Mouse (Mus musculus): ENCODE results near the gene Usp29.
A peak's percentile ranks its signal among the peaks of the same experiment; 100 is the strongest.

The Usp29 gene

GRCm38 (mm10) chr7:6730241-6730640 is at the start of gene Usp29, which contains the start of gene Peg3:
Gene Usp29, plus strand, starts transcription at chr7:6730578.
Gene Peg3, minus strand, starts transcription at chr7:6730431.
- DNase-seq (ENCODE audit: low read depth, low spot score): peak; percentile 89

DNA sequence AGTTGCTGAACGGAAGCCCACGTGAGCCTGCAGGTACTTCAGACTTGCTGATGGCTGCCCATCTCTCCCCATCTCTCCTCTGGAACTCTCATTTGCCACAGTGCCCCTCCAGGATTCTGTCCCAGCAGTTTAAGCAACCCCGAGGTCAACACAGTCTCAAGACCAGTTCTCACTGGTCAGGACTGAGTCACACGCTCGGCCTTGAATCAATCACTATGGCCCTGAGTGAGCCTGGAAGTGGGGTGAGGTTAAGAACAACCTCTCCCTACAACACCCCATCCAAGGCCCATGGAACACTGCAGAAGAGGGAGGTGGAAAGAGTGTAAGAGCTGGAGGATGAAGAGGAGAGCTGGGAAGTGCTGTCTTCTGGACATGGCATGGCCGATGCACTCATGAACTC is 44.9 kb upstream of the Usp29 start:
- no peak for DNase-seq (ENCODE audit: low read depth, low spot score)

DNA sequence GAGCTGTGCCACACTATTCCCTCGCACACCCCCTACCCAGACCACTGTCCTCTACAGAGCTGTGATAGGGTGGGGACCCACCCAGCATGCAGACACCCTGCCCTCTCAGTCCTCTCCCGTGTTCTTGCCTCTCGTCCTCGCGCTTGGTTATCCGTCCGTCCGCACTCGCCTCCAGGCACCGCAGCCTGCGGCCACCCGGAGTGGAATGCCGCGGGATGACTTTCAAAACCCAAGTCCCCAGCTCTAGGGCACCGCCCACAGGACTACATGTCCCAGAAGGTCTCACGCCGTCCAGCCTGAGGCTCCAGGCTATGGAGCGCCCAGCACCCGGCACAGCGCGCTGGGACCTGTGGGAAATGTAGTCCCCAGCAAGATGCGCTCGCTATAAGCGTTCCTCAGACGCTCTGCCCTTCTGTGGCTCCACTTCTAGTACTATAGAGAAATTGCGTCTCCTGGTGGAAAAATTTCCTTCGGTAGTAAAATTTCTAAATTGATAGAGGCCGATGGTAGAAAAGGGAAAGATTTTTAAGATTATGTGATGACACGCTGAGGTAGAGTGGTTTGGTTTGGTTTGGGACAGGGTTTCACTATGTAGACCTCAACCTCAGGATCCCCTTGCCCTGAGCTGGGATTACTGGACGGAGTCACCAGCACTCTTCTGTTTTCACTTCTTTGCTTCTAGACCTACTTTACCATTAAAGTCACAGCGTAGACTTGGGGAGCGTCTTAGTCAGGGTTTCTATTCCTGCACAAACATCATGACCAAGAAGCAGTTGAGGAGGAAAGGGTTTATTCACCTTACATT is 33.9 kb upstream of the Usp29 start, which contains the start of gene Zim1:
Gene Zim1 (minus strand): TSS at position 210 of the 805 bp plus-strand sequence.
- DNase-seq (ENCODE audit: low read depth, low spot score): peak; percentile 79

DNA sequence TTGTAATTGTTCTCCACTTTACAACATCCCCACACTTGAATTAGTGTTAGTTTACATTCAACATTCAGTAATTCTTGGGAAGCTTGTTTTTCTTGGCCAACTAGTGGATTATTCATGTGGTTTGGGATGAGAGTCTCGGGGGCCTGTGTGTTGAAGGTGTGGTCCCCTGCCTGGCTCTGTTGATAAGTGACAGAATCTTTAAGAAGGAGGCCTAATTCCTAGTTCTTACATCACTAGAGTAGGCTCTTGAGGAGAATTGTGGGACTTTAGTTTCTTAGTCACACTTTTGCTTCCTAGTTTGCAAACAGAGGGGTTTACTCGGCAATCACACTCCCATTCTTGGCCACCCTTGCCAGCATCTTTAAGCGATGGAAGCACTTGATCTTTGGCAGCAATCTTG is 31.1 kb upstream of the Usp29 start:
- DNase-seq (ENCODE audit: low read depth, low spot score): no peak

- DNase-seq (ENCODE audit: low read depth, low spot score): no peak
Observed at GRCm38 (mm10) chr7:6707416-6708015, 22.9 kb upstream of the Usp29 start.

DNA sequence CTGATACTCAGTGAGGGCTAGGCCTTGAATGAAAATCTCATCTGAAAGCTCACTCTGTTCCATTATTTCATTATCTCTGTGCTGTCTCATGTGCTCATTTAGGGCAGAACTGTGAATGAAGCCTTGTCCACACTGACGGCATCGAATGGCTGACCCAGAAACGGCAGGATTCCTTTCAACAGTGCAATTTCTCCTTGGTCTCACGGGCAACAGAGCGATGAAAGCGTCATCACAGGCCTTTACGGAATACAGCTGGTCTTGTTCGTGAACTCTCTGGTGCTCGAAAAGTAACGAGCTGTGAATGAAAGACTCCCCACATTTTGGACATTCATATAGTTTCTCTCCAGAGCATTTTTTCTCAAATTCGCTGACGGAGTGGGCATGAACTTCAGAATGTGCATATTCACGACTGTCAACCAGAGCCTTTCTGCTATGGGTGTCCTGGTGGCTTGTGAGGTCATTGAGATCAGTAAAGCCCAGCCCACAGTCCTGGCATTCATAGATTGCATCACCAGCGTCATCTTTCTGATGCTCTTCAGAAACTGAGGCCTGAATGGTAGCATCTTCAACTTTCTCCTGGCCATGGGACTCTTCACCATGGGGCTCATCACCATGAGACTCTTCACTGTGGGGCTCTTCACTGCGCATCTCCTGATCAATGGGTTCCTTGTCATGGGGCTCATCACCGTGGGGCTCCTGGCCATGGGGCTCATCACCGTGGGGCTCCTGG is 21.8 kb upstream of the Usp29 start:
- no peak for DNase-seq (ENCODE audit: low read depth, low spot score)

GRCm38 (mm10) chr7:6709396-6709795 is 21.0 kb upstream of the Usp29 start:
- DNase-seq (ENCODE audit: low read depth, low spot score): no peak

DNA sequence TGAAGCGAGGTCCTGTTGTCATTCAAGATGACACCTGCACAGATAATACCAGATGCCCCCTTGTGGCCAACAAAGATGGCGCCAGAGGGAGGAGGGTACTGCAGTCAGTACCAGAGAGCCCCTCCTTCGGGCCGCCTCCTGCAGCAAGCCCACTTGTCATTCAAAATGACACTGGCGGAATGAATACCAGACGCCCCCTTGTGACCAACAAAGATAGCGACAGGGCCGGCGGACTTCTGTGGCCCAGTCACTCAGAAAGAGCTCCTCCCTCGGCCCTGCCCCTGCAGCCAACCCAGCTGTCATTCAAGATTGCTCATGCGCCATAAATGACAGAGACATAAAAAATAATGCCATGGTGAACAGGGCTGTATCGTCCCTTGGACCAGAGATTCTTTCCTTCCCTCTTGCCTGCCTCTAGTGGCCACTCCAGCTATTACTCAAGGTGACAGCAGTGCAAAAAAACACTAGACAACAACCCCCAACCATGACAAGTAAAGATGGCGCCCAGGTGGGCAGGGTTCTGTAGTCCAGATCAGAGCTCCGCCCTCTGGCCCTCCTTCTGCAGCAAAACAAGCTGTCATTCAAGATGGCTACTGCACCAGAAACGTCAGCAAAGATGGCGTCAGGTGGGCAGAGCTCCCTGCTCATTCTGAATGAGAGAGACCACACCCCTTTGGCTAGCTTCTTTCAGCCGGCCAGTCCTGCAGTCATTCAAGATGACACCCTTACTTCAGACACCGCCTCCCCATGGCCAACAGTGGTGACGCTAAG is 2.8 kb upstream of the Usp29 start:
- peak; percentile 93 for DNase-seq (ENCODE audit: low read depth, low spot score)

GRCm38 (mm10) chr7:6728263-6728931 is 2.0 kb upstream of the Usp29 start:
- peak; percentile 98 for DNase-seq (ENCODE audit: low read depth, low spot score)

DNA sequence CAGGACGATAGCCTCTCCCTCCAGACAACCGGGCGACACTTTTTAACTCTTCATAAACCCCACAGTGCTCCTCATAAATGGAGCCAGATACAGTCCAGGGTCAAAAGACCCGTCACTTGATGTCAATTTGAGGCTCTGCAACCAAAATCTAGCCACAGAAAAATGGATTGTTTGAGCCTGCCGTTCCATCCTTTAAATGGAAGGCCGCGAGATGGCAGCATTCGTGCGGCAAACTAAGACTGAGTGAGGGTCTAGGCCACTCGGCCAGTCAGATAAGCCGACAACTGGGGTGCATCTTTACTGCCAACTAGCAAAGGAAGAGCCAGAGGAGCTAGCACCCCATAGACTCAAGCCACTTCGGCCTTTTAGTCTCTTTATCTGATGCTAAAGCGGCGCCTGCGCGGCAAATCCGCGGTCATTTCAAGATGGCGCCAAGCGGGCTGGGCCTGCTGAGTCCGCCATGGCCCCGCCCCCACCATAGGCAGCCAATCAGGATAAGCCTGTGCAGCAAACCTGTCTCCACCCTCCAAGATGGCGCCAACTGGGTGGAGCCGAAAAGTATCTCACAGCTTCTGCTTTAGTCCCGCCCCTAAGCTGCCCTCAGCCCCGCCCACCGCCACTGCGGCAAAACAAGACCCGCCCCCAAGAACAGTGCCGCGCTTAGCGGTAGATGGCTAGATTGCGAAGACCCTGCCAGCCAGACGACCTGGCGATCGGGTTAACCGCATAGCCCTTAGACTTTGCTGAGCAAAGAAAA is 1.1 kb upstream of the Usp29 start:
- DNase-seq (ENCODE audit: low read depth, low spot score): peak; percentile 95

GRCm38 (mm10) chr7:6730801-6731200 is 423 bp downstream of the Usp29 start:
- no peak for DNase-seq (ENCODE audit: low read depth, low spot score)

- no peak for DNase-seq (ENCODE audit: low read depth, low spot score)
Observed at GRCm38 (mm10) chr7:6731373-6731772, 995 bp downstream of the Usp29 start.

GRCm38 (mm10) chr7:6731930-6732329 is 1.6 kb downstream of the Usp29 start:
- DNase-seq (ENCODE audit: low read depth, low spot score): no peak

DNA sequence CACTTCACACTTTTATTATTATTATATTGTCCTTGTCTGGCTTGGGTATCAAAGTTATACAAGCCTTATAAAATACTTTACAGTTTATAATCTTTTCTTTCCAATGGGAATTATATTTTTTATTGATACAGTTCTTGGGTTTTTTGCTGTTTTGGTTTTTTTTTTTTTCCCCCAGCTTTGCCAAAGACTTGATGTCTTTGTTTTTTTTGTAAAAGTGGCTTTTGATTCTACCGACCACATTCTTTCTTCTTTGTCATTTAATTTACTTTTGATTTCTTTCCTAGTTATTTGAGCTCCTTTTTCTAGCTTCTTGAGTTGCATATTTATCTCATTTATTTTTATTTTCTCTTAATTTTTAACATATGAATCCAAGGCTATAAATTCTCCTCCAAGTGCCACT is 5.7 kb downstream of the Usp29 start:
- no peak for DNase-seq (ENCODE audit: low read depth, low spot score)

DNA sequence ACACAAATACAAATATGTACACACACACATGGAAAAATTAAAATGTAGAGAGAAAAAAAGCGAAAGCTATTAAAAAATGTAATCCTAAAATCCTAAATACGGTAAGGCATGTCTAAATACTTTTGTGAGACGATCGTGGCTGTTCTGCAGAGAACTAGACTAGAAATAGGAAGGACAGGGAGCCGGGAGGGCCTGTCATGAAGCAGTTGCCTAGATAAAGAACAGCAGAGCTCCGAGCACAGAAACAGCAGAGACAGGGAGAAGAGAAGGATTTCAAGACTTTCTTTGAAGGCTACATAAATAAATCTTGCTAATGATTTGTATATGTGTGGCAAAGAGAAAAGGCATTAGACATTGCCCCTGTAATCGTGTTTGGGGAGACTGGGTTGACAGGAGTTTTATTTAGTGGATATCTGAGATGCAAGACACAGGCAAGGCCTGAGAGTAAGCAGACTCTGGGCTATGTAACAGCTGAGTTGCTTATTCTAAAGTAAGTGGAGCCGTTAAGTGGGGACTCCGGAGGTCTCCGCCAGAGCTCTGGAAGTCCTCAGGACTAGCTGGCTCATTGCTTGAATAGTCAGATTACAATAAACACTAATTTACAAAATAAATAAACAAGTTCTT is 14.0 kb downstream of the Usp29 start:
- no peak for DNase-seq (ENCODE audit: low read depth, low spot score)

DNA sequence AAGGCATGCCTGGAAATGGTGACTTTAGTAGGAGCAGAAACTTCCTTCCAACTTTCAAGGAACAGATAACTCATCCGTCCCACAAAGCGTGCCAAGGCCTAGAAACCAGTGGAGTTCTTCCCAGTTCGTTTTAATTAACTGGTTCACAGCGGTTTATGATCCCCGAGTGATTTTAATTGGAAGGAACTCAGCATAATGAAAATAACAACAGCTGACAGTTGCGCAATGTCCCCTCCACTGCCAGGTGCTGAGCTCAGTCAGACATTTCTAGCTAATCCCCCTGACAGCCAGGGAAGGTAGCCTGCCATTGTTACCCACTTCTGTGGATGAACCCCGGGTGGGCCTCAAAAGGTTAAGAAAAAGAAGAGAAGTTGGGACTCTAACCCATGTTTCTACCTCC is 18.8 kb downstream of the Usp29 start:
- DNase-seq (ENCODE audit: low read depth, low spot score): peak; percentile 70

GRCm38 (mm10) chr7:6753440-6753839 is 23.1 kb downstream of the Usp29 start:
- DNase-seq (ENCODE audit: low read depth, low spot score): no peak

DNA sequence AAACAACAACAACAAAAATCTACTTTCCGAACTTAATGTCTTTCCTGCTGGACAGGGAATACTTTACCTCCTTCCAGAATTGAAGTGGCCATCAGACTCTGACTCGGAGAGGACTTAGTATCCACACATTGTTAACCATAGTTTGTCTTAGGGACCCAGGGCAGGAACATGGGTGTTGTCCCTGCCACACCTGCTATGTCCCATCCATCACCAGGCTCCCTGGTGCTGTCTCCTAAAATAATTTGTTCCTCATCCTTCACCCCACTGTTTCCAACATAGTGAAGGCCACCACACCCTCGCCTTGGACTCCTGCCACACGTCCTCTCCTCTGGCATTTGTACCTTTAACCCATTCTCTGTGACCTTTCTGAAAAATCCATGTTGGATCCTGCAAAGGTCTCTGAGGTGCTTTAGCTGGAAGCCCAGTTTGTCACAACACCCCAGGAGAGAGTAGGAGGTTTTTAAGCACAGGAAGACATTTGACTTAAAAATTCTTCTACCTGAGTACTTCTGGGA is 26.5 kb downstream of the Usp29 start:
- DNase-seq (ENCODE audit: low read depth, low spot score): no peak

GRCm38 (mm10) chr7:6759698-6760097 is 29.3 kb downstream of the Usp29 start:
- no peak for DNase-seq (ENCODE audit: low read depth, low spot score)

DNA sequence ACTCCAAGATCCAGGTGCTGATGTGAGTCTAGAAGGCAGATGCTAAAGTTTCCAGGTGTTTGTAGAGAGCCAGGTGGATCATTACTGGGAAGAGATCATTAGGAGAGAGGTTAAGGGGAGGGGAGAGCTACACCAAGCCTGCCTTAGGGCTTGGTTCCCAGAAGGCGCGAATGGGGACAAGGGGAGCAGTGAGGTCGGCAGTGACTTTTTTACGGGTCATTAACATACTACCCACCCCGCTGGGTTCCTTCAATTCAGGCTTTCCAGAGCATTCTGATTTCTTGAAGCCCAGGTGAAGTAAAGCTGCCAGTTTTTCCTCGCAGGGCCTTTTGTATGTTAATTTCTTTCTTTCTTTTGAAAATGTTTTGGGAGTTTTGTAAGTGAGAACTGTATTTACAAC is 29.8 kb downstream of the Usp29 start:
- DNase-seq (ENCODE audit: low read depth, low spot score): no peak
